Mouse (Mus musculus) spleen, postnatal 36 days (tissue): ENCODE data around the gene Calcrl.
"Not testable (repeated sequence)": the region's sequence is repeated elsewhere in the genome, so short reads cannot be mapped to it uniquely, and the experiment has no call there.

Source experiments
- DNase-seq, 2 experiments: peaks; one replicate each; pipeline ENCODE4 v3.0.0; 2022; ENCODE audit warnings: low spot score in 2 of 2, mixed read lengths in 1 of 2

Gene Calcrl

GRCm38 (mm10) chr2:84388537-84388936, 36.7 kb downstream of the Calcrl start:
- DNase-seq: not testable (repeated sequence)

- DNase-seq: no peak
These were observed 37.2 kb downstream of the Calcrl start for GRCm38 (mm10) chr2:84388023-84388416.

- DNase-seq: peak in 1 of 2 experiments; percentile 19
These were observed 37.7 kb downstream of the Calcrl start for GRCm38 (mm10) chr2:84387394-84388022.

GRCm38 (mm10) chr2:84386563-84387393, 38.4 kb downstream of the Calcrl start:
- DNase-seq: no peak

- DNase-seq: no peak
These were observed 40.1 kb downstream of the Calcrl start for GRCm38 (mm10) chr2:84384911-84385693.

- peak in 1 of 2 experiments; percentile 6 for DNase-seq
These were observed 41.4 kb downstream of the Calcrl start for GRCm38 (mm10) chr2:84383828-84384227.

GRCm38 (mm10) chr2:84382556-84382955, 42.7 kb downstream of the Calcrl start:
- DNase-seq: no peak

- DNase-seq: no peak
These were observed 43.2 kb downstream of the Calcrl start for GRCm38 (mm10) chr2:84381997-84382396.

GRCm38 (mm10) chr2:84380816-84381215, 44.4 kb downstream of the Calcrl start:
- peak in 1 of 2 experiments; percentile 15 for DNase-seq

- no peak for DNase-seq
These were observed 46.5 kb downstream of the Calcrl start for GRCm38 (mm10) chr2:84378678-84379077.

GRCm38 (mm10) chr2:84369256-84369655, 56.0 kb downstream of the Calcrl start:
- no peak for DNase-seq

GRCm38 (mm10) chr2:84366742-84367141, 58.5 kb downstream of the Calcrl start:
- DNase-seq: no peak

- no peak for DNase-seq
These were observed 59.9 kb downstream of the Calcrl start for GRCm38 (mm10) chr2:84365266-84365665.

- DNase-seq: no peak
These were observed 62.2 kb downstream of the Calcrl start for GRCm38 (mm10) chr2:84362779-84363719.

GRCm38 (mm10) chr2:84358690-84359343, 66.4 kb downstream of the Calcrl start:
- DNase-seq: no peak

- no peak for DNase-seq
These were observed 69.9 kb downstream of the Calcrl start for GRCm38 (mm10) chr2:84355281-84355680.

- DNase-seq: peak in 1 of 2 experiments; percentile 4
These were observed 77.8 kb downstream of the Calcrl start for GRCm38 (mm10) chr2:84347376-84347775.

- DNase-seq: no peak
These were observed 81.5 kb downstream of the Calcrl start for GRCm38 (mm10) chr2:84343756-84344155.

GRCm38 (mm10) chr2:84337774-84338450, 87.3 kb downstream of the Calcrl start:
- DNase-seq: no peak

GRCm38 (mm10) chr2:84336331-84336730, 88.9 kb downstream of the Calcrl start:
- no peak for DNase-seq
